8 mouse cellular contexts compared by ENCODE assay signal in the genomic region with DNA sequence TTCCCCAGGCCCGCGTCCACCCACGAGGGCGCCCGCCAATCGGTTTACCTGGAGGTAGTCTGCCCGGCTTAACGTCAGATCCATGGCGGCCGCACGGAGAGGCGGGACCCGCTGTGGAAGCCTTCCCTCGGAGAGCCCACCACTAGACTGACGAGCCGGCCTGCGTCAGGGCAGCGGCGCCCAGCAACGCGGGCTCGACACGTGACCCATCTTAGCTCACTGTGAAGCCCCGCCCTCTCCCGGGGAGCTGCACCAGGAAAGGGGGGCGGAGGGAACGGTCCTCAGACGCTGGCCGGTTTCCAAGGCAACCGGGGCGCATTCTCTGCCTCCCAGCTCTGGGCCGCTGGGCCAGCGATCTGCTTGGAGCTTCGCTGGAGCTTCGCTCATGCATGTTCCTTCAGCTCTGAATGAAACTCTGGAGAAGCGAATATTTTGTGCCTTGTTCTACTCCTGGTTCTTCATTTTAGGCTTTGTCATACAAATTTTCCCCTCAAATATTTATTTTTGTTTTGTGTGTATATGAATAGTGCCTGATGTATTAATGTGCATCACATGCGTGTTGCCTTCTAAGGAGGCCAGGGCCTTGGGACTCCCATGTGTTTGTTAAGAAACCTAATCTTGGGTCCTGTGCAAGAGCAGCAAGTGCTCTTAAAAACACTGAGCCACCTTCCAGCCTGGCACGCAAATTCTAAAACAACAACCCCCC. TPM values are rescaled to one million over a fixed set of nuclear protein-coding genes. Genes with fewer than 3 reads are reported as not detected.
A peak's percentile ranks its signal among the peaks of the same experiment; 100 is the strongest.
DNase-seq lines count a peak whose midpoint lies in the region; ATAC-seq and TF ChIP-seq lines count a peak whose summit lies in the region.

Bbs7 (minus strand) TSS at position 276 of the 706 bp plus-strand sequence.

- peak within 1 kb of the TSS; percentile 77 for H3K4me3 ChIP-seq in gastrocnemius, adult 2 months
- H3K4me3 ChIP-seq in hindbrain, embryonic 16.5 days (ENCODE audit: low read length), result peak within 1 kb of the TSS; percentile 86

- peak within 1 kb of the TSS; percentile 85 for H3K27ac ChIP-seq in gastrocnemius, adult 2 months
- peak within 1 kb of the TSS; percentile 84 for H3K27ac ChIP-seq in hindbrain, embryonic 16.5 days (ENCODE audit: low read depth, low read length)

- no peak for TF ChIP-seq CTCF in gastrocnemius, adult 2 months (IDR thresholded peaks at IDR 0.05)

- peak; percentile 94 for DNase-seq in gastrocnemius, adult 2 months
- DNase-seq in left cerebral cortex, adult 11 months (ENCODE audit: low spot score), result peak; percentile 93
- peak; percentile 95 for DNase-seq in lung, postnatal 36 days
- DNase-seq in retina, embryonic 14.5 days (ENCODE audit: low spot score), result peak; percentile 98
- peak; percentile 86 to 93 for DNase-seq in thymus, postnatal 36 days

- H3K4me2 ChIP-seq in hindbrain, embryonic 16.5 days (ENCODE audit: low read length), result peak within 1 kb of the TSS; percentile 73

- no peaks in the 10 kb centered on the region for H3K27me3 ChIP-seq in hindbrain, embryonic 16.5 days (replicated peaks; ENCODE audit: control insufficient read depth, insufficient read depth, low read length)

- peak; percentile 89 for ATAC-seq in activated CD4-positive, CD25-positive, alpha-beta regulatory T cell, adult 4 months
- peak; percentile 100 for ATAC-seq in common myeloid progenitor, adult 5-6 weeks (replicated peaks; ENCODE audit: low read depth, poor library complexity, severe bottlenecking)
- peak; percentile 100 for ATAC-seq in hindbrain, embryonic 16.5 days

- H3K9ac ChIP-seq in hindbrain, embryonic 16.5 days (ENCODE audit: low read depth, low read length), result peak within 1 kb of the TSS; percentile 95

- peaks cover 7% of the 10 kb centered on the region for H3K4me1 ChIP-seq in hindbrain, embryonic 16.5 days (ENCODE audit: control insufficient read depth, insufficient read depth, low read depth, low read length)

- intact Hi-C loops in gastrocnemius, adult 2 months (cut with DNase I), result loop anchor here (5.0 kb wide), 1 partner anchor 41 kb away; the partner anchor contains the start of gene Ccna2

- H3K36me3 ChIP-seq in hindbrain, embryonic 16.5 days (ENCODE audit: control insufficient read depth, insufficient read depth, low read length), result no peaks in the 10 kb centered on the region; the same call in 1 of the 2 replicates

- WGBS in hindbrain, embryonic 16.5 days, result 2% methylated on average over 33 of the region's 38 CpGs

- H3K9me3 ChIP-seq in hindbrain, embryonic 16.5 days (ENCODE audit: control insufficient read depth, low read length), result no peaks in the 10 kb centered on the region

RNA-seq across cellular contexts. Expression of gene Bbs7, which starts in this region (rescaled TPM):
- under 1 TPM in 1 of 2 experiments, not detected in 1; 0.17 TPM for polyA plus RNA-seq in activated CD4-positive, CD25-positive, alpha-beta regulatory T cell, adult 4 months (2017; shearing (Covaris generic))
- total RNA-seq in common myeloid progenitor, adult 5-6 weeks (2017), result 3.2 and 6.3 TPM in 2 replicates
- total RNA-seq in gastrocnemius, adult 2 months (2021), result 1 to 10 TPM; 7.9 to 8.1 TPM
- 23.7 and 25.4 TPM in 2 replicates for polyA plus RNA-seq in hindbrain, embryonic 16.5 days (2015; fragmentation: Nextera tagmentation; extraction: Ambion mirVana)

Comparison
In these comparisons a context has a peak if more than half of its experiments do, and no peak if none do; other contexts are left out.
1. Peak in every context shown above with its lines: DNase-seq, ATAC-seq, H3K4me3 ChIP-seq and H3K27ac ChIP-seq.
2. RNA of gene Bbs7 (polyA plus RNA-seq): 23.7 to 25.4 TPM in hindbrain, embryonic 16.5 days; 0.17 TPM in activated CD4-positive, CD25-positive, alpha-beta regulatory T cell, adult 4 months; every median in the first group is over 10 times any median in the second.
3. Peak in ATAC-seq in activated CD4-positive, CD25-positive, alpha-beta regulatory T cell, adult 4 months; RNA of the gene not detected or under 1 TPM.